Mouse (Mus musculus) liver, adult 2 months (tissue): ENCODE data around the gene Pold2.

Experiments
- CTCF ChIP-seq: fragments of 200-500 bp; IDR thresholded peaks from 2 replicates; pipeline ENCODE4 v1.5.1; 2011; ENCODE audit warnings: low read depth, low read length, control low read depth
- POLR2A ChIP-seq: fragments of 200-500 bp; IDR thresholded peaks from 2 replicates; pipeline ENCODE4 v1.6.1; 2011; ENCODE audit warnings: low read length, control low read depth; ENCODE audit not compliant: insufficient read depth; ENCODE audit errors: extremely low read depth

DNA sequence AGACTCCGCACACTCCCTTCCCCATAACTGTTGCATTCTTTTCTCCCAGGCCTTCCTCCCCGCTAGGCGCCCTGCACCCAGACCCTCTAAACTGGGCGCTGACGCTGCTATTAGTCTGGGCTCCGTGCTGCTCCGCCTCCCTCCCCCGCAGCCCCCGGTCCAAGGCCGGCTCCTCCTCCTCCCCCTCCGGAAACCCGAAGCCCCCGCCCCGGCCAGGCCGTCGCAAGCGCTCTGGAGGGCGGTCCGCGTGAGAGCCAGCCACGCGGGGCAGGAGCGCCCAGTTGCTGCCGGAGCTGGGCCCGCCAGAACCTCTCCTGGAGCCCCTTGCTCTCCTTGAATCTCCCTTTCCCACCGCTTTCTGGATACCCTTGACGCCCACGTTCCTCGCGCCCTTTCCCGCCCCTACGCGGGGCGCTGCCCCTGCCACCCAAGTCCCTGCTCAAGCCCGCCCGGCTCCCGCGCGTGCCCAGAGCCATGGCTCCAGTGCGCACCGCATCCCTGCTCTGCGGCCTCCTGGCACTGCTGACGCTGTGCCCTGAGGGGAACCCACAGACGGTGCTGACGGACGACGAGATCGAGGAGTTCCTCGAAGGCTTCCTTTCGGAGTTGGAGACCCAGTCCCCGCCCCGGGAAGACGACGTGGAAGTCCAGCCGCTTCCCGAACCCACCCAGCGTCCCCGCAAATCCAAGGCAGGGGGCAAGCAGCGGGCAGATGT is 16.3 kb downstream of the Pold2 start, which contains the start of gene Aebp1:
- TF ChIP-seq CTCF (no peak), POLR2A (no peak)
